7 mouse cellular contexts compared by ENCODE assay signal in the genomic region with DNA sequence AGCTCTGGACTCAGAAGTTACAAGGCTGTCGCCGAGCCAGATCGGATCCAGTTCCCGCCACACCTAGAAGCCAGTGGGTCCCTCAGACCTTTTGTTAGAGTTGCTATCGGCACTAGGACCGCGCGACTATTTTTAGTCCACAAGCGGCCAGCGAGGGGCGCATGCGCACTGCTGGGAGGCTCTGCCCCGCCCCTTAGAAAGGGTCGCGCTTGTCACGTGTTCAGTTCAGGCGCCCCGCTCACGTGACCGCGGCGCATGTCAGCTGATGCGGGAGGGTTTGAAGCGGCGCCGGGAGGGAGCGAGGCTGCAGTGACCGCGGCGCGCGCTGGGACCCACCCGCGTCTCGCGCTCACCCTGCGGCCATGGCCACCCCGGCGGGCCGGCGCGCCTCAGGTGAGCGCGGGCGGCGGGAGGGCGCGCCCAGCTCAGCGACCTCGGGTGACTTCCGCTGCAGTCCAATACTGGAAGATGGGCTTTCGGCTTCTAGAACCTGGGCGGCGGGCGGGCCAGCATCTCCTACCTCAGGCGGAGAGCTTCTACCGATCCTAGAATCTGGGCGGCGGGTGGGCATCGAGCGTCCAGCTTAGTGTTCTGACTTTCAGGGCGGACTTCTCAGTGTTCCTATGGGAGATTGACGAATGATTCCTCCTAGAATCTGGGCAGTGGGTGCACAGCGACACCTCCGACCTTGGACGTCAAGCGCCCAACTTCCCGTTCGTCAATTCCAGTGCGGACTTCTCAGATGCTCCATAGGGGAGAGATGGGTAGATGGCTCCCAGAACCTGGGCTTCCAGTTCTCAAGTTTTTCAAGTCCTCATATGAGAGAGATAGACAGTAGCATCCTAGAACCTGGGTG. TPM values are rescaled to one million over a fixed set of nuclear protein-coding genes. Genes with fewer than 3 reads are reported as not detected.
A peak's percentile ranks its signal among the peaks of the same experiment; 100 is the strongest.
DNase-seq lines count a peak whose midpoint lies in the region; ATAC-seq lines count a peak whose summit lies in the region.

A gene (plus strand): TSS at position 223 of the 856 bp plus-strand sequence.

- no peaks in the 10 kb centered on the region for H3K27me3 ChIP-seq in intestine, embryonic 15.5 days (replicated peaks)
- no peaks in the 10 kb centered on the region for H3K27me3 ChIP-seq in midbrain, embryonic 10.5 days (ENCODE audit: low read depth, poor library complexity, severe bottlenecking)

- WGBS in intestine, embryonic 15.5 days: under 1% methylated on average over 70 of the region's 70 CpGs
- WGBS in midbrain, embryonic 10.5 days: under 1% methylated on average over 70 of the region's 70 CpGs

- H3K36me3 ChIP-seq in intestine, embryonic 15.5 days: peaks cover 13% of the 10 kb centered on the region
- H3K36me3 ChIP-seq in midbrain, embryonic 10.5 days: peaks cover 34% of the 10 kb centered on the region

- H3K4me1 ChIP-seq in intestine, embryonic 15.5 days (replicated peaks): peaks cover 6% of the 10 kb centered on the region
- H3K4me1 ChIP-seq in midbrain, embryonic 10.5 days: peaks cover 32% of the 10 kb centered on the region

- H3K9ac ChIP-seq in intestine, embryonic 15.5 days: peak within 1 kb of the TSS; percentile 74

- intact Hi-C loops in gastrocnemius, postnatal 36 days (cut with DNase I): no loop called here
- intact Hi-C loops in left cerebral cortex, postnatal 25 days (cut with DNase I): loop anchor here (2.0 kb wide), 1 partner anchor 14 kb away; a partner anchor contains a TSS

- H3K4me2 ChIP-seq in intestine, embryonic 15.5 days (replicated peaks): peak within 1 kb of the TSS; percentile 70

- peak; percentile 93 for ATAC-seq in intestine, embryonic 15.5 days

- peak within 1 kb of the TSS; percentile 82 for H3K27ac ChIP-seq in intestine, embryonic 15.5 days
- H3K27ac ChIP-seq in midbrain, embryonic 10.5 days (replicated peaks): peak within 1 kb of the TSS; percentile 93

- peak within 1 kb of the TSS; percentile 86 for H3K4me3 ChIP-seq in intestine, embryonic 15.5 days (replicated peaks)
- H3K4me3 ChIP-seq in midbrain, embryonic 10.5 days: peak within 1 kb of the TSS; percentile 85

- no peaks in the 10 kb centered on the region for H3K9me3 ChIP-seq in intestine, embryonic 15.5 days
- peaks cover 11% of the 10 kb centered on the region for H3K9me3 ChIP-seq in midbrain, embryonic 10.5 days (replicated peaks)

- DNase-seq in adrenal gland, adult 18-20 months (ENCODE audit: low spot score in 2 of 2): peak; percentile 97 to 98
- DNase-seq in embryo, embryonic 11 days: peak; percentile 99
- peak; percentile 97 for DNase-seq in gastrocnemius, postnatal 36 days
- DNase-seq in left cerebral cortex, postnatal 25 days (ENCODE audit: low spot score in 2 of 2): peak; percentile 99
- peak; percentile 99 for DNase-seq in midbrain, embryonic 10.5 days (ENCODE audit: low spot score)
- DNase-seq in right cerebral cortex, postnatal 4 days: peak; percentile 97

RNA-seq across cellular contexts. Expression of the gene that starts here (rescaled TPM):
- total RNA-seq in adrenal gland, adult 18-20 months (2021): 10 to 100 TPM; 40.9 to 42.8 TPM
- 10 to 100 TPM; 21.3 to 23.0 TPM for total RNA-seq in gastrocnemius, postnatal 36 days (2021)
- polyA plus RNA-seq in intestine, embryonic 15.5 days (2015; fragmentation: Nextera tagmentation; extraction: Ambion mirVana): 52.4 and 60.9 TPM in 2 replicates
- 10 to 100 TPM; 77.4 to 90.3 TPM for total RNA-seq in left cerebral cortex, postnatal 25 days (2021)
- polyA plus RNA-seq in midbrain, embryonic 10.5 days (2016; fragmentation: Nextera tagmentation; extraction: Ambion mirVana): 62.0 and 69.6 TPM in 2 replicates

Comparison
In these comparisons a context has a peak if more than half of its experiments do, and no peak if none do; other contexts are left out.
1. Peak in every context shown above with its lines: DNase-seq, ATAC-seq, H3K4me3 ChIP-seq and H3K27ac ChIP-seq.